Mouse (Mus musculus) ES-Bruce4 (cell line): ENCODE measurements around the gene Sh3d19. TPM values are rescaled to one million over a fixed set of nuclear protein-coding genes. Genes with fewer than 3 reads are reported as not detected.

Experiments used
- H3K27ac ChIP-seq: 2 replicates; pipeline ENCODE4 v1.5.1; 2012; ENCODE audit warnings: low read length, inconsistent platforms; ENCODE audit not compliant: insufficient read depth
- H3K27me3 ChIP-seq: 2 replicates; pipeline ENCODE4 v1.6.1; 2012; ENCODE audit warnings: mild to moderate bottlenecking, low read length, inconsistent platforms; ENCODE audit not compliant: control insufficient read depth, poor library complexity, insufficient read depth, severe bottlenecking
- H3K36me3 ChIP-seq: 2 replicates; pipeline ENCODE4 v1.6.1; 2012; ENCODE audit warnings: inconsistent platforms, mild to moderate bottlenecking, low read length, moderate library complexity; ENCODE audit not compliant: control insufficient read depth, poor library complexity, insufficient read depth, severe bottlenecking
- H3K4me1 ChIP-seq: one replicate; pipeline ENCODE4 v1.8.1; 2011; ENCODE audit warnings: low read length; ENCODE audit not compliant: control insufficient read depth, insufficient read depth
- H3K4me3 ChIP-seq: 2 replicates; pipeline ENCODE4 v1.5.1; 2011; ENCODE audit warnings: low read depth, mild to moderate bottlenecking, low read length
- H3K9ac ChIP-seq: 2 replicates; pipeline ENCODE4 v1.6.1; 2012; ENCODE audit warnings: low read depth, mild to moderate bottlenecking, inconsistent platforms; ENCODE audit not compliant: poor library complexity, severe bottlenecking
- H3K9me3 ChIP-seq: replicated peaks from 2 replicates; pipeline ENCODE4 v1.6.1; 2012; ENCODE audit warnings: mild to moderate bottlenecking, low read length, inconsistent platforms; ENCODE audit not compliant: control insufficient read depth, poor library complexity, insufficient read depth, severe bottlenecking
- CTCF ChIP-seq: IDR thresholded peaks from one replicate; pipeline ENCODE4 v1.8.1; 2011; ENCODE audit warnings: low read depth, low read length
- EP300 ChIP-seq: IDR thresholded peaks from 2 replicates; pipeline ENCODE4 v1.6.1; 2011; ENCODE audit warnings: low read depth, low read length; ENCODE audit not compliant: insufficient read depth
- POLR2A ChIP-seq: IDR thresholded peaks from one replicate; pipeline ENCODE4 v1.8.1; 2011; ENCODE audit warnings: low read length; ENCODE audit not compliant: insufficient read depth
- polyA plus RNA-seq: library from polyadenylated mRNA; stranded (reverse); fragments of >200 nt; gene quantifications from 2 replicates; pipeline ENCODE4 v1.2.4, GENCODE M21; 2011; ENCODE audit warnings: low read depth; ENCODE audit not compliant: missing spikeins, insufficient read depth, insufficient read length

The Sh3d19 gene
- polyA plus RNA-seq, 1 experiment, result 46.6 TPM

DNA sequence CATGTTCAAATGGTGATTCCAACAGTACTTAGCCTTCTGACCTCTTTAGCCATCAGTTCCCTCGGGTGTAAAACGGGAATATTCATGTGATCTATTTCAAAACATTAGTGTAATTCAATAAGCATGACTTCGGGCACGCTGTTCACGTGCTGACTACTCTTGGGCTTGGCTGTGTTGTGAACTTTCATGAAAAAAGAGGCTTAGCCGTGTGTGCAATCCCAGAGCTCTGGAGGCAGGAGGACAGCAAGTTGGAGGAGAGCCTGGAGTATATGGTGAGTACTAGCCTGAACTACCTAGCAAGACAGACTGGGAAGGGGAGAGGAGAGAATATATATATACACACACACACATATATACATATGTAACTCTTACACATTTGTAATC is 172.0 kb downstream of the Sh3d19 start:
- H3K9ac ChIP-seq, result peak overlapping the region; percentile 41

DNA sequence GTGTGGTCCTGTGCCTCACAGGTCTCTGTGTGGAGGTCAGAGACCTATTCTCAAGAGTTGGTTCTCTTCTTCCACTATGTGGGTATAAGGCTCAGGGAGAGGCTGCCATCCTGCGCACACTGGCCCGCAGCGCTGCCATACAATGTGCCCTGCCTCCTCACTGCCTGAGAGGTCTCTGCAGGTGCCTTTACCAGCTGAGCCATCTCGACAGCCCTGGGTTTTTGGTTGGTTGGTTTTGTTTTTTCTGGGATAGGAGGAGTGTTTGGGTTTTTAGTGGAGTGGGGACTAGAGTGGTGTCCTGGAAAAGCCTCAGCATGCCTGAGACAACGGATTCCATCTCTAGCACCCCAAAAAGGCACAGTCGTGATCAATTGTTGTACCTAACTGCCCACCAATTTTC is 172.4 kb downstream of the Sh3d19 start:
- Histone ChIP-seq H3K4me3 (peak overlapping the region; percentile 12; the same call in 1 of the 2 replicates), H3K36me3 (peaks cover 32% of the 10 kb centered on the region), H3K9ac (peak overlapping the region; percentile 41), H3K4me1 (no peaks in the 10 kb centered on the region), H3K27me3 (no peaks in the 10 kb centered on the region), H3K9me3 (no peaks in the 10 kb centered on the region), H3K27ac (no peak overlapping the region)
- TF ChIP-seq CTCF (no peak), POLR2A (no peak), EP300 (no peak)

More for the DNA sequence above, 172.0 kb downstream of the Sh3d19 start:
- no peaks in the 10 kb centered on the region for H3K4me1 ChIP-seq
- H3K4me3 ChIP-seq, result peak overlapping the region; percentile 60
- peaks cover 36% of the 10 kb centered on the region for H3K36me3 ChIP-seq
- TF ChIP-seq EP300 (no peak), CTCF (no peak), POLR2A (no peak)
- H3K27ac ChIP-seq, result no peak overlapping the region
- no peaks in the 10 kb centered on the region for H3K9me3 ChIP-seq
- H3K27me3 ChIP-seq, result no peaks in the 10 kb centered on the region

DNA sequence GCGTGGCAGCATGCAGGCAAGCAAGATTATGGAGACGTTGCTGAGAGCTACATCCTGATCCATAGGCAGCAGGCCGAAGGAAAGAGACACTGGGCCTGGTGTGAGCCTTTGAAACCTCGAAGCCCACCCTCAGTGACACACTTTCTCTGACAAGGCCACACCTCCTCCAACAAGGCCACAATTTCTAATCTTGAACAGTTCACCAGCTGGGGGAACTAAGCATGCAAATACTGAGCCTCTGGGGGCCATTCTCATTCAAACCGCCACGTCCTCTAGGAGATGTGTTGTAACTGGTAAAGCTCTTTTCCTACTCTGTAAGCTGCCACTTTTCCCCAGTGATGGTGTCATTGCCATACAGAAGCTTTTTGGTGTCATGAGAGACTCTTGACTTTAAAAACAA is 178.2 kb downstream of the Sh3d19 start:
- Histone ChIP-seq H3K27me3 (no peaks in the 10 kb centered on the region), H3K36me3 (no peaks in the 10 kb centered on the region), H3K4me3 (no peak overlapping the region), H3K4me1 (no peaks in the 10 kb centered on the region), H3K9ac (no peak overlapping the region), H3K9me3 (no peaks in the 10 kb centered on the region), H3K27ac (no peak overlapping the region)
- no peak for TF ChIP-seq EP300
- TF ChIP-seq POLR2A, result no peak
- no peak for TF ChIP-seq CTCF

DNA sequence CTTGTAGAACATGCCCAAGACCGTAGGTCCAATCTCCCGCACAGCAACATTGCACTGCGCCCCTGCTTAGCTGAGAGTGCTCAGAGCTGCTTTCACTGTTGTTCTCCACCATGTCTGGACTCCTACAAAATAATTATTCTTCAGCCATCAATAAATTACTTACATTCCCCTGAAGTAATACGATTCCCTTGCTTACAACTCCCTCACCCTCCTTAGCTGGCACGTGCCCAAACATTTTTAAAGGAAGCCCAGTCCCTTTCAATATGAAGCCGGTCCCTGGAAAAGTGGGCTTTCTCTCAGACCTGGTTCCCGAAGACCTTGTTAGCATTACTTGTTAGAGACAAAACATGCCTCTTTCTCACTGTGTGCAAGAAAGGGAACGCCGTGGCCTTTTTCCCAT is 178.6 kb downstream of the Sh3d19 start:
- H3K9me3 ChIP-seq, result no peaks in the 10 kb centered on the region
- no peaks in the 10 kb centered on the region for H3K27me3 ChIP-seq
- TF ChIP-seq EP300 (no peak), POLR2A (no peak), CTCF (no peak)
- no peak overlapping the region for H3K9ac ChIP-seq
- no peaks in the 10 kb centered on the region for H3K36me3 ChIP-seq
- no peak overlapping the region for H3K4me3 ChIP-seq
- no peak overlapping the region for H3K27ac ChIP-seq
- no peaks in the 10 kb centered on the region for H3K4me1 ChIP-seq

DNA sequence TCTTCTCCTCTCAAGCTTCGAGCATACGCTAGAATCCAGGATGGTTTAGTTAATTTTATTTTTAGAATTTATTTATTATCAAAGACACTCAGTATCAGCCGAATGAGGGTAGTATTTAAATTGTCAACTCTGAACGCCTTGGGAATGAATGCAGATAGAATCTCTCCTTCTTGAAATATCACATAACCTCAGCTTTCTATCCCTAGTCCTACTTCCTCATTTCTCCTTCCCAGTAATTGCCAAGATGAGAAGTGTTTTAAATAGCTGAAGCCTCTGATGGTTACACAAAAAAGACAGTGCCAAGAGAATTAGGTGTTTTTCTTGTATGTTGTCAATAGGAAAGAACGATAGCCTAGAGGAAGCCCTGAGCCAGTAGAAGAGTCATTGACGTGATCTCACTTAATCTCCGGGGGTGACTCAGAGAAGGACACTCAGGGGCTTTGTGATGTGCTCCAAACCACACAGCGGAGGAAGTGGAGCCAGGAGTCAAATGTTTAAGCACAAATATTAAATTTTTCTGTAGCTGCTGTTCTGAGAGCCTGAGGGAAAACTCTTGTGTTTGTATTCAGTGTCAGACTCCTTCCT is 198.0 kb downstream of the Sh3d19 start:
- Histone ChIP-seq H3K27me3 (0 out of 2 replicates have a peak, but pooled peaks cover 2% of the 10 kb centered on the region), H3K4me3 (no peak overlapping the region), H3K36me3 (no peaks in the 10 kb centered on the region), H3K9ac (no peak overlapping the region), H3K9me3 (no peaks in the 10 kb centered on the region), H3K4me1 (no peaks in the 10 kb centered on the region), H3K27ac (no peak overlapping the region)
- TF ChIP-seq EP300 (no peak), CTCF (no peak), POLR2A (no peak)

DNA sequence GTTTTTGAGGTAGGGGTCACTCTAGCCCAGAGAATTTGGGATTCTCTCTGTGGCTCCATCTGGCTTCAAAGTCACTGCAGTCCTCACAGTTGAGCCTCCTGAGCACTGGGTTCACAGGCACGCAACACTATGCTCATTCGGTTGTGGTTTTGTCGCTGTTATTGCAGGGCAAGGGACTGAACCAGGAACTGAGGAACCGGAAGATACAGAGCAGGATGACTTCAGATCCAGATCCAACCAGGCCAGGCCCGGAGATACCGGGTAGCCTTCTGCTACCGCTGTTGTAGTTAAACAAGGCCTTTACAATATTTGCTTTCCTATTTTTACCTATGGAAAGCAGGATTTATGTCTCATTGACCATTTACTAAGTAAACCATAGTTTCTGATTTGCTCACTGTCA is 208.8 kb downstream of the Sh3d19 start:
- H3K9me3 ChIP-seq, result no peaks in the 10 kb centered on the region
- no peaks in the 10 kb centered on the region for H3K36me3 ChIP-seq
- TF ChIP-seq POLR2A (no peak), CTCF (no peak), EP300 (no peak)
- H3K27ac ChIP-seq, result no peak overlapping the region
- no peak overlapping the region for H3K9ac ChIP-seq
- H3K4me3 ChIP-seq, result no peak overlapping the region
- no peaks in the 10 kb centered on the region for H3K27me3 ChIP-seq
- peaks cover 2% of the 10 kb centered on the region for H3K4me1 ChIP-seq

Other genes starting within 250 kb of the Sh3d19 start
- gene Fam160a1, start 153.8 kb upstream of the Sh3d19 start, polyA plus RNA-seq, result 3.6 and 5.3 TPM in 2 replicates
- 0.66 and 1.1 TPM in 2 replicates for gene Glt28d2, start 83.6 kb upstream of the Sh3d19 start, polyA plus RNA-seq
- 0.91 and 2.2 TPM in 2 replicates for gene Gm37240, start 83.6 kb upstream of the Sh3d19 start, polyA plus RNA-seq
- not detected in 2 replicates for gene Prss48, start 31.4 kb downstream of the Sh3d19 start, polyA plus RNA-seq
- 1,696 and 1,750 TPM in 2 replicates for gene Rps3a1, start 171.6 kb downstream of the Sh3d19 start, polyA plus RNA-seq